Mouse (Mus musculus): Measurements from ENCODE around the gene Smad5.

- TF ChIP-seq CTCF (IDR thresholded peaks at IDR 0.05 in 2 of 3, conservative IDR thresholded peaks at IDR 0.05 in 1 of 3; ENCODE audit: control insufficient read depth in 1 of 3, insufficient read depth in 1 of 3, low read depth in 2 of 3, low read length in 3 of 3, poor library complexity in 1 of 3, severe bottlenecking in 1 of 3) (peak in 2 of 3 experiments; percentile 43 to 63; a peak in 4 of 6 replicates), POLR2AphosphoS2 (IDR thresholded peaks at IDR 0.05; ENCODE audit: low read length) (no peak), GABPA (IDR thresholded peaks at IDR 0.05; ENCODE audit: low read depth, low read length) (no peak), ZMIZ1 (IDR thresholded peaks at IDR 0.05; ENCODE audit: low read depth, low read length) (no peak), POLR2A (IDR thresholded peaks at IDR 0.05; ENCODE audit: control insufficient read depth in 1 of 2, insufficient read depth in 1 of 2, low read depth in 1 of 2, low read length in 2 of 2, poor library complexity in 1 of 2) (no peak), TCF12 (IDR thresholded peaks at IDR 0.05; ENCODE audit: low read depth, low read length) (no peak), ZC3H11A (IDR thresholded peaks at IDR 0.05; ENCODE audit: low read depth, low read length) (no peak), GATA1 (IDR thresholded peaks at IDR 0.05; ENCODE audit: low read depth, low read length) (no peak), MAX (IDR thresholded peaks at IDR 0.05; ENCODE audit: low read length) (no peak), RCOR1 (IDR thresholded peaks at IDR 0.05; ENCODE audit: low read depth, low read length) (no peak), MAFK (IDR thresholded peaks at IDR 0.05; ENCODE audit: borderline replicate concordance, low read depth, low read length) (no peak)
These were observed 55.7 kb downstream of the Smad5 start for GRCm38 (mm10) chr13:56758492-56758891.

All from MEL (cell line).